Mouse (Mus musculus): ENCODE data around the gene N4bp1. TPM values are rescaled to one million over a fixed set of nuclear protein-coding genes. Genes with fewer than 3 reads are reported as not detected.

Gene N4bp1
- polyA plus RNA-seq, 1 experiment from 2014 or later, result 13.6 TPM

DNA sequence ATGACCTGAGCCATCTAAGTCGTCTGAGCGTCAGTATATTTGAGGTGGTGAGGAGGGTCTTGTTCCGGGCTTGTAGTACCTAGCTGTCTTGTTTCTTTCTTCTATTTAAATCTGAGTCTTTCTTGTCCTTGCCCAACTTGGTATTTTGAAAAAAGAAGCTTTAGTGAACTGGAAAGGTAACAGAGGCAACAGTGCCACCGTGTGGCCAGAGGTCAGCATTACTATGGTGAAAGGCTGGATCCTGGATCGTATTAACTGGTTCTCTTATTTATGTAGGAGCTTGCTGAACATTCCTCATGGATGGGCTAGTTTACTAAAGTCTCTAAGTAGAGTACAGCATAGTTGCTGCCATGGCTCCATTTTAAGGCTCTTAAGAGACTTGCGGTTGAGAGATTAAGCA lies 23.5 kb upstream of the N4bp1 start:
- no peaks in the 10 kb centered on the region for H3K9me3 ChIP-seq (ENCODE audit: control insufficient read depth, low read length)
- ATAC-seq (ENCODE audit: low FRiP score, low TSS enrichment), result no peak
- no peaks in the 10 kb centered on the region for H3K4me1 ChIP-seq (ENCODE audit: control insufficient read depth, insufficient read depth, low read length)
- DNase-seq, result peak; percentile 92
- H3K4me2 ChIP-seq (ENCODE audit: low read length), result no peak overlapping the region
- no peaks in the 10 kb centered on the region for H3K36me3 ChIP-seq (ENCODE audit: control insufficient read depth, insufficient read depth, low read length)
- H3K9ac ChIP-seq (replicated peaks; ENCODE audit: low read length), result no peak overlapping the region
- H3K27ac ChIP-seq (replicated peaks; ENCODE audit: low read depth, low read length), result no peak overlapping the region
- H3K4me3 ChIP-seq (replicated peaks; ENCODE audit: low read depth, low read length), result no peak overlapping the region
- no peaks in the 10 kb centered on the region for H3K27me3 ChIP-seq (ENCODE audit: control insufficient read depth, insufficient read depth, low read length)
- 17% methylated on average over 6 of the region's 6 CpGs for WGBS

DNA sequence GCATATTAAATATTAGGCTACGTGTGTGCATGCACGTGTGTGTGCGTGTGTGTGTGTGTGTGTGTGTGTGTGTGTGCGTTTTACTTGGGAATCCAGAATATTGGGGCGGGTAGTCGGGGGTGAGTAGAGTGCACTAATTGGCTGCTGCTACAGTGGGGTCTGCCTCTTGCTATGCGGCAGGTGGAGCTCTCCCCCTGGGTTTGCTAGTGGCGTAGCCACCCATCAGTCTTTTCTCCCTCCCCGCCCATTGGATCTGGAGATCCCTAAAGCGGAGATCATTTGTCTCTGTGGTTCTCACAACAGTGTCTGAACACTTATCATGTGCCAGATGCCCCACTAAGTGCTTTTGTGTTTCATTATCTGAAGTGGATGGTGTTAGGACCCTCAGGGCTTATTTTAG lies 19.9 kb upstream of the N4bp1 start:
- 78% methylated on average over 10 of the region's 10 CpGs for WGBS
- ATAC-seq (ENCODE audit: low FRiP score, low TSS enrichment), result no peak
- no peaks in the 10 kb centered on the region for H3K9me3 ChIP-seq (ENCODE audit: control insufficient read depth, low read length)

DNA sequence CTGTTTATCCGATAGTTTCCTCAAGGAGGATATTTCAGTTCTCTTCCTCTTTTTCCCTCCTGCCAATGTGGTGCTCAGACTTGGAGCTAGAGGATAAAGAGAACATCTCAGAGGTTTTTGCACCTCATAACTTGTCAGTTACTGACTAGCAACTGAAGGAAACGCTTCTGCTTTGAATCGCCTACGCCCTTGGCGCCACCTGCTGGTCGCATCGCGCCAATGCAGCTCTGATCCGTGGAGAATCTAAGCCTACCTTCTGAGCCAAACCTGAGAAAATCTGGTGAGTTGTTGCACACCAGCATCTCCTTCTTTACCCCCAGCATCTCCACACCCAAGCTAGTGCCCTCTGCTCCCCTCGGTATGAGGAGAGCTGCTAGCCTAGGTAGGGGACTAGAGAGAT lies 18.0 kb upstream of the N4bp1 start:
- Histone ChIP-seq H3K4me1 (ENCODE audit: control insufficient read depth, insufficient read depth, low read length) (no peaks in the 10 kb centered on the region), H3K4me2 (ENCODE audit: low read length) (no peak overlapping the region), H3K4me3 (replicated peaks; ENCODE audit: low read depth, low read length) (no peak overlapping the region), H3K36me3 (ENCODE audit: control insufficient read depth, insufficient read depth, low read length) (no peaks in the 10 kb centered on the region), H3K27me3 (ENCODE audit: control insufficient read depth, insufficient read depth, low read length) (no peaks in the 10 kb centered on the region), H3K9ac (replicated peaks; ENCODE audit: low read length) (no peak overlapping the region), H3K9me3 (ENCODE audit: control insufficient read depth, low read length) (no peaks in the 10 kb centered on the region), H3K27ac (replicated peaks; ENCODE audit: low read depth, low read length) (no peak overlapping the region)
- 3% methylated on average over 10 of the region's 10 CpGs for WGBS
- DNase-seq, result peak; percentile 90
- no peak for ATAC-seq (ENCODE audit: low FRiP score, low TSS enrichment)

More for the DNA sequence above, 19.9 kb upstream of the N4bp1 start:
- Histone ChIP-seq H3K9ac (replicated peaks; ENCODE audit: low read length) (no peak overlapping the region), H3K27ac (replicated peaks; ENCODE audit: low read depth, low read length) (no peak overlapping the region), H3K36me3 (ENCODE audit: control insufficient read depth, insufficient read depth, low read length) (no peaks in the 10 kb centered on the region), H3K4me2 (ENCODE audit: low read length) (no peak overlapping the region), H3K4me1 (ENCODE audit: control insufficient read depth, insufficient read depth, low read length) (no peaks in the 10 kb centered on the region), H3K4me3 (replicated peaks; ENCODE audit: low read depth, low read length) (no peak overlapping the region), H3K27me3 (ENCODE audit: control insufficient read depth, insufficient read depth, low read length) (no peaks in the 10 kb centered on the region)
- no peak for DNase-seq

DNA sequence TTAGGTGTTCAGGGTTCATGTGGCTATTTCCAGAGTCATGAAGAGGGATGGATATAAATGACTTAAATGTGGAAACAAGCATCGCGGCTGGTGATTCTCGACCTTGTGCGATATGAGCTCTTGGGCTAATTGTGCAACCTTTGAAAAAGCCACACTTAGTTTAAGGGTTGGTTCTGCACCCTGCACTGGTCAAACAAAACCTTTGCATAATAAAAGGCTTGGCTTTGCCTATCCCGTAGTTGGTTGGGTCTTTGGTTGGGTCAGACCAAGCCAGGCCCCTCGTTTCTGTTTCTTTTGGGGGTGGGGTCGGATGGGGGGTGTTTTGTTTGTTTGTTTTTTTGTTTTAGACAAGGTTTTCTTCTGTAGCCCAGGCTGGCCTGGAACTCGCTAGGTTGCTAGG lies 17.6 kb upstream of the N4bp1 start:
- no peak for ATAC-seq (ENCODE audit: low FRiP score, low TSS enrichment)
- H3K36me3 ChIP-seq (ENCODE audit: control insufficient read depth, insufficient read depth, low read length), result no peaks in the 10 kb centered on the region
- H3K4me2 ChIP-seq (ENCODE audit: low read length), result no peak overlapping the region
- no peak for DNase-seq
- no peaks in the 10 kb centered on the region for H3K4me1 ChIP-seq (ENCODE audit: control insufficient read depth, insufficient read depth, low read length)
- 79% methylated on average over 8 of the region's 8 CpGs for WGBS
- H3K9me3 ChIP-seq (ENCODE audit: control insufficient read depth, low read length), result no peaks in the 10 kb centered on the region
- H3K4me3 ChIP-seq (replicated peaks; ENCODE audit: low read depth, low read length), result no peak overlapping the region
- no peak overlapping the region for H3K27ac ChIP-seq (replicated peaks; ENCODE audit: low read depth, low read length)
- H3K27me3 ChIP-seq (ENCODE audit: control insufficient read depth, insufficient read depth, low read length), result no peaks in the 10 kb centered on the region
- H3K9ac ChIP-seq (replicated peaks; ENCODE audit: low read length), result no peak overlapping the region

- Histone ChIP-seq H3K36me3 (ENCODE audit: control insufficient read depth, insufficient read depth, low read length) (no peaks in the 10 kb centered on the region), H3K4me1 (ENCODE audit: control insufficient read depth, insufficient read depth, low read length) (no peaks in the 10 kb centered on the region), H3K27me3 (ENCODE audit: control insufficient read depth, insufficient read depth, low read length) (no peaks in the 10 kb centered on the region), H3K9me3 (ENCODE audit: control insufficient read depth, low read length) (no peaks in the 10 kb centered on the region), H3K4me2 (ENCODE audit: low read length) (no peak overlapping the region), H3K4me3 (replicated peaks; ENCODE audit: low read depth, low read length) (no peak overlapping the region), H3K9ac (replicated peaks; ENCODE audit: low read length) (no peak overlapping the region), H3K27ac (replicated peaks; ENCODE audit: low read depth, low read length) (no peak overlapping the region)
- no peak for DNase-seq
- 71% methylated on average over 5 of the region's 5 CpGs for whole genome bisulfite sequencing
- ATAC-seq (ENCODE audit: low FRiP score, low TSS enrichment), result no peak
Measured at GRCm38 (mm10) chr8:86901972-86902371, 16.9 kb upstream of the N4bp1 start.

DNA sequence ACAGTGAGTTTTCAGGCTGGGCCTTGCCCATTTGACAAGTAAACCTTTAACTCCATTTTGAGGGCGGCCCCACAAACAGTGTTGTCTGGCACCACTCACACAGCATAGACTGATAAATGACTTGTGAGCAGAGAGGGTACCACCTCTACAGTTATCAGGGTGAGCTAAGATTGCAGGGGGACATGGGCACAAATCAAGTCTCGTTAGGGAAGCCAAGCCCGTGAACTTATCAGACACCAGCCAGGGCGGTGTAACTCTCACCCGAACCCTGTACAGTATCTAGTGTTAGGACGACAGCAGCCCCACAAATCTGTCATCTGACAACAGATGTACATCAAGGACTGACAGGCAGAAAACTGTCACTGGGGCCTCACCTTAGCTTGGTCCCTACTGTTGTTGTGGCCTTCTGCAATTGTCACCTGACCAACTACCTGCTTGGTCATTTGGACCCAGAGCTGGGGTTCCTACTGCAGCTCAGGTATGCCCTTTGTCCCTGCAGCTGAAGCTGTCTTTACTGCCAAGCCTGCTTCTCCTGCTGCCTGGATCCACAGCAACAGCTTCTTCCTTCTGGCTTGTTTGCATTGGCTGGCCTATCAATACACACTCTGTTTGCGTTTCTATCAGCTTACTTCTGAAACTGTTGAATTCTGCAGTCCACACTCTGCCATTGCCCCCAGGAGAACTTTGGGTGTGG lies 12.8 kb upstream of the N4bp1 start:
- Histone ChIP-seq H3K27me3 (ENCODE audit: control insufficient read depth, insufficient read depth, low read length) (no peaks in the 10 kb centered on the region), H3K9ac (replicated peaks; ENCODE audit: low read length) (no peak overlapping the region), H3K27ac (replicated peaks; ENCODE audit: low read depth, low read length) (no peak overlapping the region), H3K9me3 (ENCODE audit: control insufficient read depth, low read length) (no peaks in the 10 kb centered on the region), H3K4me2 (ENCODE audit: low read length) (no peak overlapping the region), H3K4me3 (replicated peaks; ENCODE audit: low read depth, low read length) (no peak overlapping the region), H3K4me1 (ENCODE audit: control insufficient read depth, insufficient read depth, low read length) (no peaks in the 10 kb centered on the region), H3K36me3 (ENCODE audit: control insufficient read depth, insufficient read depth, low read length) (no peaks in the 10 kb centered on the region)
- ATAC-seq (ENCODE audit: low FRiP score, low TSS enrichment) (no peak), DNase-seq (no peak)
- 89% methylated on average over 7 of the region's 7 CpGs for WGBS

GRCm38 (mm10) chr8:86895390-86895789 lies 10.3 kb upstream of the N4bp1 start:
- no peak overlapping the region for H3K27ac ChIP-seq (replicated peaks; ENCODE audit: low read depth, low read length)
- no peak overlapping the region for H3K9ac ChIP-seq (replicated peaks; ENCODE audit: low read length)
- no peaks in the 10 kb centered on the region for H3K36me3 ChIP-seq (ENCODE audit: control insufficient read depth, insufficient read depth, low read length)
- H3K9me3 ChIP-seq (ENCODE audit: control insufficient read depth, low read length), result no peaks in the 10 kb centered on the region
- ATAC-seq (ENCODE audit: low FRiP score, low TSS enrichment) (no peak), DNase-seq (no peak)
- no peak overlapping the region for H3K4me3 ChIP-seq (replicated peaks; ENCODE audit: low read depth, low read length)
- WGBS, result 90% methylated on average over 4 of the region's 4 CpGs
- H3K4me1 ChIP-seq (ENCODE audit: control insufficient read depth, insufficient read depth, low read length), result no peaks in the 10 kb centered on the region
- no peak overlapping the region for H3K4me2 ChIP-seq (ENCODE audit: low read length)
- H3K27me3 ChIP-seq (ENCODE audit: control insufficient read depth, insufficient read depth, low read length), result no peaks in the 10 kb centered on the region

DNA sequence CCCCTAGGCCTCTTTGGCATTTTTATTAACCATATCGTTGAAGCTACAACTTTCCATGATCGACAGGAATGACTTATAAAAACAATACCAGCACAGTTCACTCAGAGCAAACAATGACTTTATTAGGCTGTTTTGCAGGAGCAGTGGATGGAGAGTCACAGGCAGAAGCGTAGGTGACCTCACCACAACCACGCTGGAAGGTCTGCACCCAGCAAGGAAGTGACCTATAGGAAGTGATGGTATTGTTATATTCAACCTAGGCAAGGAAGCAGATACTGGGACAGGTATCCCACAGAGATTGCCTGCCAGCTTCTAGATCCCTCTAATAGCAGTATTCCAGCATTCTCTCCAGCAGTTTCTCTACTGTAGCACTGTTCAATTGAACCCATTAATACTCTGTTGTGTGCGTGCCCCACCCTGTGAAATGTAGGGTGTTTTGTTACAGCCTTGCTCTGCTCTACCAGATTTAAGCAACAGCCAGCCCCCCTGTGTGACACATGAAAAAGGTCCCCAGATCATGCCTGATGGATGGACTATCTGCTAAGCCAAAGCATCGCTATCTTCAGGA lies 9.2 kb upstream of the N4bp1 start:
- Histone ChIP-seq H3K36me3 (ENCODE audit: control insufficient read depth, insufficient read depth, low read length) (no peaks in the 10 kb centered on the region), H3K4me3 (replicated peaks; ENCODE audit: low read depth, low read length) (no peak overlapping the region), H3K27me3 (ENCODE audit: control insufficient read depth, insufficient read depth, low read length) (no peaks in the 10 kb centered on the region), H3K4me1 (ENCODE audit: control insufficient read depth, insufficient read depth, low read length) (no peaks in the 10 kb centered on the region), H3K4me2 (ENCODE audit: low read length) (no peak overlapping the region), H3K27ac (replicated peaks; ENCODE audit: low read depth, low read length) (no peak overlapping the region), H3K9ac (replicated peaks; ENCODE audit: low read length) (no peak overlapping the region), H3K9me3 (ENCODE audit: control insufficient read depth, low read length) (no peaks in the 10 kb centered on the region)
- WGBS, result 90% methylated on average over 6 of the region's 6 CpGs
- DNase-seq, result no peak
- ATAC-seq (ENCODE audit: low FRiP score, low TSS enrichment), result no peak

- no peaks in the 10 kb centered on the region for H3K9me3 ChIP-seq (ENCODE audit: control insufficient read depth, low read length)
- WGBS, result 95% methylated on average over 4 of the region's 4 CpGs
- H3K4me3 ChIP-seq (replicated peaks; ENCODE audit: low read depth, low read length), result no peak overlapping the region
- no peak overlapping the region for H3K9ac ChIP-seq (replicated peaks; ENCODE audit: low read length)
- ATAC-seq (ENCODE audit: low FRiP score, low TSS enrichment) (no peak), DNase-seq (no peak)
- H3K36me3 ChIP-seq (ENCODE audit: control insufficient read depth, insufficient read depth, low read length), result no peaks in the 10 kb centered on the region
- no peaks in the 10 kb centered on the region for H3K4me1 ChIP-seq (ENCODE audit: control insufficient read depth, insufficient read depth, low read length)
- H3K4me2 ChIP-seq (ENCODE audit: low read length), result no peak overlapping the region
- no peaks in the 10 kb centered on the region for H3K27me3 ChIP-seq (ENCODE audit: control insufficient read depth, insufficient read depth, low read length)
- no peak overlapping the region for H3K27ac ChIP-seq (replicated peaks; ENCODE audit: low read depth, low read length)
Measured at GRCm38 (mm10) chr8:86893554-86893953, 8.5 kb upstream of the N4bp1 start.

Measured in midbrain, embryonic 14.5 days (tissue).